Mouse (Mus musculus): ENCODE data around the gene Pnkd.

- TF ChIP-seq CTCF (IDR thresholded peaks at IDR 0.05; ENCODE audit: low read depth) (no peak), EP300 (IDR thresholded peaks at IDR 0.05; ENCODE audit: low read depth) (no peak)
Measured at GRCm38 (mm10) chr1:74283686-74284463, 855 bp upstream of the Pnkd start.

Measured in heart, postnatal 0 days (tissue).